Mouse (Mus musculus): ENCODE data around the gene Igfbpl1.

DNA sequence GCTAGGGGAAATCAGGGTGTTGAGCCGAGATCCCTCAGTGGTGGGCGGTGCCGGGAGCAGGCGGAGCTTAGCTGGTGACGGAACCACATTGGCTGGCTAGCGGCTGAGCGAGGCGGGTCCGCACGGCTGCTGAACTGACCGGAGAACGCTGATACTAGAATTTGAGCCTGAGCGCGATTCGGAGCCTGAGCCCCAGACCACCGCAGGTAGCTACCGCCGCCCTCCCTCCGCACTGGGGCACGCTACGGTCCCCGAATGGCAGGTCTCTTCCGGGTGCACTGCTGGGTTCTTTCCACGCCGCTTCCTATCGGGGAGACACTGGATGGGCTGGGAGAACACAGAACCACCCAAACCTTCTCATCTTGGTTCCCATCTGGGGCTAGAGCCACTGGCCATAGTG, 27.8 kb downstream of the Igfbpl1 start, which contains the start of gene Aldh1b1:
- TF ChIP-seq CTCF (IDR thresholded peaks at IDR 0.05; ENCODE audit: low read depth, low read length) (no peak), POLR2A (IDR thresholded peaks at IDR 0.05; ENCODE audit: borderline replicate concordance, low read depth, low read length) (no peak)

All from bone marrow macrophage, adult 2 months (primary cell).